Mouse (Mus musculus): Measurements from ENCODE around the gene Krtap9-1.

- no peak for TF ChIP-seq POLR2A (IDR thresholded peaks at IDR 0.05; ENCODE audit: low read depth, low read length)
- no peak for TF ChIP-seq CTCF (IDR thresholded peaks at IDR 0.05; ENCODE audit: borderline replicate concordance, insufficient read depth, low read length)
These were observed 34.4 kb downstream of the Krtap9-1 start, which contains the start of gene Krtap31-1 for GRCm38 (mm10) chr11:99907620-99908019.
